Mouse (Mus musculus) MEL (cell line): ENCODE results near the gene Fnbp1. TPM values are rescaled to one million over a fixed set of nuclear protein-coding genes. Genes with fewer than 3 reads are reported as not detected.
A peak's percentile ranks its signal among the peaks of the same experiment; 100 is the strongest.

Experiments
- DNase-seq: peaks from one replicate; pipeline ENCODE4 v3.0.0; 2011; ENCODE audit warnings: low read depth, low spot score
- H3K27ac ChIP-seq: 2 replicates; pipeline ENCODE4 v1.5.1; 2012; ENCODE audit warnings: low read depth, mild to moderate bottlenecking, control low read depth, low read length, moderate library complexity; ENCODE audit not compliant: control insufficient read depth
- H3K27me3 ChIP-seq, 2 experiments: fragments of 150-350 bp in 1 of 2; sonication (generic) in 1 of 2; 2 replicates each; pipeline ENCODE4 v1.6.1; 2012; ENCODE audit warnings: low read length in 2 of 2, mild to moderate bottlenecking in 2 of 2, improper control_type of control experiment in 1 of 2, moderate library complexity in 1 of 2; ENCODE audit not compliant: insufficient read depth in 2 of 2, control insufficient read depth in 1 of 2
- H3K36me3 ChIP-seq, 2 experiments: 2 replicates each; pipeline ENCODE4 v1.6.1; 2012 to 2014; ENCODE audit warnings: low read length in 2 of 2, improper control_type of control experiment in 1 of 2, inconsistent platforms in 1 of 2, mild to moderate bottlenecking in 1 of 2; ENCODE audit not compliant: insufficient read depth in 2 of 2, control insufficient read depth in 1 of 2
- H3K4me1 ChIP-seq, 2 experiments: fragments of 150-350 bp in 1 of 2; sonication (generic) in 1 of 2; 2 replicates each; pipeline ENCODE4 v1.6.1; 2012; ENCODE audit warnings: low read length in 2 of 2, improper control_type of control experiment in 1 of 2, mild to moderate bottlenecking in 1 of 2; ENCODE audit not compliant: insufficient read depth in 2 of 2, control insufficient read depth in 1 of 2
- H3K4me3 ChIP-seq, 2 experiments: fragments of 150-350 bp in 1 of 2; sonication (generic) in 1 of 2; 2 replicates each; pipeline ENCODE4 v1.5.1; 2012; ENCODE audit warnings: low read depth in 2 of 2, low read length in 2 of 2, mild to moderate bottlenecking in 2 of 2, moderate library complexity in 2 of 2, control low read depth in 1 of 2, improper control_type of control experiment in 1 of 2; ENCODE audit not compliant: control insufficient read depth in 1 of 2, insufficient read depth in 1 of 2
- H3K79me2 ChIP-seq: 2 replicates; pipeline ENCODE4 v1.6.1; 2012; ENCODE audit warnings: mild to moderate bottlenecking, low read length, moderate library complexity; ENCODE audit not compliant: control insufficient read depth, poor library complexity, insufficient read depth
- H3K9ac ChIP-seq: 2 replicates; pipeline ENCODE4 v1.6.1; 2012; ENCODE audit warnings: low read depth, mild to moderate bottlenecking, control low read depth, low read length, moderate library complexity; ENCODE audit not compliant: control insufficient read depth, poor library complexity, severe bottlenecking
- H3K9me3 ChIP-seq: fragments of 150-350 bp; sonication (generic); replicated peaks from 2 replicates; pipeline ENCODE4 v1.6.1; 2012; ENCODE audit warnings: mild to moderate bottlenecking, low read length, improper control_type of control experiment, moderate library complexity; ENCODE audit not compliant: insufficient read depth
- CHD2 ChIP-seq: IDR thresholded peaks from 2 replicates; pipeline ENCODE4 v1.6.1; 2011; ENCODE audit warnings: low read length, improper control_type of control experiment
- EP300 ChIP-seq, 2 experiments: IDR thresholded peaks; 2 replicates each; pipeline ENCODE4 v1.6.1; 2011; ENCODE audit warnings: improper control_type of control experiment in 2 of 2, low read length in 2 of 2, low read depth in 1 of 2, mild to moderate bottlenecking in 1 of 2
- GABPA ChIP-seq: IDR thresholded peaks from 2 replicates; pipeline ENCODE4 v1.6.1; 2012; ENCODE audit warnings: low read depth, mild to moderate bottlenecking, inconsistent platforms, low read length, improper control_type of control experiment, moderate library complexity
- MAX ChIP-seq: IDR thresholded peaks from 2 replicates; pipeline ENCODE4 v1.6.1; 2011; ENCODE audit warnings: low read length, improper control_type of control experiment
- MAZ ChIP-seq: IDR thresholded peaks from 2 replicates; pipeline ENCODE4 v1.6.1; 2012; ENCODE audit warnings: low read depth, mild to moderate bottlenecking, inconsistent platforms, low read length, improper control_type of control experiment
- MXI1 ChIP-seq: IDR thresholded peaks from 2 replicates; pipeline ENCODE4 v1.6.1; 2011; ENCODE audit warnings: mild to moderate bottlenecking, low read depth, low read length, improper control_type of control experiment
- MYB ChIP-seq: IDR thresholded peaks from 2 replicates; pipeline ENCODE4 v1.6.1; 2011; ENCODE audit warnings: mild to moderate bottlenecking, low read depth, low read length, improper control_type of control experiment
- NRF1 ChIP-seq: IDR thresholded peaks from 2 replicates; pipeline ENCODE4 v1.6.1; 2014; ENCODE audit warnings: low read depth, mild to moderate bottlenecking, inconsistent platforms, low read length, improper control_type of control experiment, moderate library complexity; ENCODE audit not compliant: poor library complexity, insufficient read depth, severe bottlenecking
- POLR2A ChIP-seq, 2 experiments: IDR thresholded peaks; 2 replicates each; pipeline ENCODE4 v1.6.1; 2011 to 2012; ENCODE audit warnings: low read length in 2 of 2, mild to moderate bottlenecking in 2 of 2, control low read depth in 1 of 2, improper control_type of control experiment in 1 of 2, low read depth in 1 of 2, moderate library complexity in 1 of 2; ENCODE audit not compliant: control insufficient read depth in 1 of 2, insufficient read depth in 1 of 2, poor library complexity in 1 of 2
- RCOR1 ChIP-seq: IDR thresholded peaks from 2 replicates; pipeline ENCODE4 v1.6.1; 2012; ENCODE audit warnings: low read depth, mild to moderate bottlenecking, inconsistent platforms, low read length, improper control_type of control experiment
- SIN3A ChIP-seq: IDR thresholded peaks from 2 replicates; pipeline ENCODE4 v1.6.1; 2012; ENCODE audit warnings: low read length, improper control_type of control experiment, inconsistent platforms
- USF1 ChIP-seq: IDR thresholded peaks from 2 replicates; pipeline ENCODE4 v1.6.1; 2014; ENCODE audit warnings: low read depth, mild to moderate bottlenecking, inconsistent platforms, low read length, improper control_type of control experiment, moderate library complexity
- USF2 ChIP-seq, 2 experiments: IDR thresholded peaks; 2 replicates each; pipeline ENCODE4 v1.6.1; 2011 to 2012; ENCODE audit warnings: improper control_type of control experiment in 2 of 2, low read length in 2 of 2, borderline replicate concordance in 1 of 2, inconsistent platforms in 1 of 2, low read depth in 1 of 2, mild to moderate bottlenecking in 1 of 2; ENCODE audit not compliant: insufficient read depth in 1 of 2
- ZC3H11A ChIP-seq: IDR thresholded peaks from 2 replicates; pipeline ENCODE4 v1.6.1; 2012; ENCODE audit warnings: low read depth, mild to moderate bottlenecking, inconsistent platforms, low read length, improper control_type of control experiment
- polyA plus RNA-seq, 2 experiments: library from polyadenylated mRNA; stranded (reverse) in 1 of 2; unstranded in 1 of 2; fragments of >175 nt in 1 of 2; fragments of >200 nt in 1 of 2; gene quantifications; 2 replicates each; pipeline versions ENCODE4 v1.2.1 to v1.2.4; 2012; ENCODE audit warnings: low replicate concordance in 2 of 2, low read depth in 1 of 2; ENCODE audit not compliant: insufficient read length in 2 of 2, insufficient read depth in 1 of 2, missing spikeins in 1 of 2
- total RNA-seq: library from RNA; depleted of rRNA; stranded (reverse); fragments of 300-350 nt; gene quantifications from 2 replicates; pipeline ENCODE4 v1.2.3, GENCODE M21; 2012

The Fnbp1 gene
- total and polyA plus RNA-seq, 3 experiments = 3.4 to 17.5 TPM; not detected in 1

- no peak overlapping the region for H3K27ac ChIP-seq
- H3K36me3 ChIP-seq = peaks cover 0 to 18% of the 10 kb centered on the region in 2 experiments; a peak in 2 of 4 replicates
- H3K4me1 ChIP-seq = peaks cover 7 to 18% of the 10 kb centered on the region in 2 experiments; a peak in 3 of 4 replicates
Measured at GRCm38 (mm10) chr2:31118639-31119380, 23.0 kb downstream of the Fnbp1 start.

GRCm38 (mm10) chr2:31118211-31118610 lies 23.6 kb downstream of the Fnbp1 start:
- Histone ChIP-seq H3K79me2 (no peaks in the 10 kb centered on the region), H3K36me3 (peaks cover 0 to 20% of the 10 kb centered on the region in 2 experiments; a peak in 2 of 4 replicates), H3K9ac (no peak overlapping the region), H3K27ac (no peak overlapping the region), H3K4me3 (no peak overlapping the region), H3K9me3 (no peaks in the 10 kb centered on the region), H3K4me1 (peaks cover 7 to 18% of the 10 kb centered on the region in 2 experiments; a peak in 3 of 4 replicates), H3K27me3 (no peaks in the 10 kb centered on the region)
- DNase-seq = no peak
- TF ChIP-seq MAX (no peak), GABPA (no peak), ZC3H11A (no peak), USF1 (no peak), NRF1 (no peak), EP300 (IDR thresholded peaks at IDR 0.05; ENCODE audit: low read depth in 1 of 2, low read length in 2 of 2) (no peak), SIN3A (no peak)

More at GRCm38 (mm10) chr2:31118639-31119380, 23.0 kb downstream of the Fnbp1 start:
- Histone ChIP-seq H3K9ac (no peak overlapping the region), H3K79me2 (no peaks in the 10 kb centered on the region), H3K4me3 (no peak overlapping the region), H3K9me3 (no peaks in the 10 kb centered on the region), H3K27me3 (no peaks in the 10 kb centered on the region)
- TF ChIP-seq USF2 (IDR thresholded peaks at IDR 0.05; ENCODE audit: borderline replicate concordance in 1 of 2, insufficient read depth in 1 of 2, low read depth in 1 of 2, low read length in 2 of 2) (no peak), MYB (no peak), RCOR1 (peak; percentile 37), MXI1 (no peak), MAZ (no peak), POLR2A (IDR thresholded peaks at IDR 0.05; ENCODE audit: control insufficient read depth in 1 of 2, insufficient read depth in 1 of 2, low read depth in 1 of 2, low read length in 2 of 2, poor library complexity in 1 of 2) (no peak), CHD2 (no peak)
- no peak for DNase-seq
